Mouse (Mus musculus) forebrain, embryonic 11.5 days (tissue): ENCODE data around the gene Lyst. TPM values are rescaled to one million over a fixed set of nuclear protein-coding genes. Genes with fewer than 3 reads are reported as not detected.

ENCODE experiments used
- ATAC-seq: fragments of 200-750 bp; cut with Nextera tagmentation; replicated peaks from 2 replicates; pipeline ENCODE4 v1.8.0; 2017; ENCODE audit warnings: moderate TSS enrichment; ENCODE audit not compliant: low FRiP score
- DNase-seq: peaks from one replicate; pipeline ENCODE4 v3.0.0-alpha.2; 2017; ENCODE audit warnings: low spot score
- H3K27ac ChIP-seq: fragments of 300-500 bp; sonication (generic); 2 replicates; pipeline ENCODE4 v1.5.1; 2014; ENCODE audit warnings: low read depth, low read length
- H3K27me3 ChIP-seq: fragments of 300-500 bp; sonication (generic); 2 replicates; pipeline ENCODE4 v1.6.1; 2014; ENCODE audit warnings: mild to moderate bottlenecking, low read length, mixed read lengths; ENCODE audit not compliant: control insufficient read depth, insufficient read depth
- H3K36me3 ChIP-seq: fragments of 300-500 bp; sonication (generic); 2 replicates; pipeline ENCODE4 v1.6.1; 2014; ENCODE audit warnings: mild to moderate bottlenecking, low read length, moderate library complexity, mixed read lengths; ENCODE audit not compliant: control insufficient read depth, insufficient read depth
- H3K4me1 ChIP-seq: fragments of 300-500 bp; sonication (generic); replicated peaks from 2 replicates; pipeline ENCODE4 v1.6.1; 2014; ENCODE audit warnings: low read length, mixed read lengths; ENCODE audit not compliant: control insufficient read depth, insufficient read depth
- H3K4me2 ChIP-seq: fragments of 300-500 bp; sonication (generic); 2 replicates; pipeline ENCODE4 v1.6.1; 2014; ENCODE audit warnings: low read depth, mild to moderate bottlenecking, low read length, moderate library complexity, mixed read lengths; ENCODE audit not compliant: severe bottlenecking
- H3K4me3 ChIP-seq: fragments of 300-500 bp; sonication (generic); 2 replicates; pipeline ENCODE4 v1.5.1; 2014; ENCODE audit warnings: low read depth, low read length
- H3K9ac ChIP-seq: fragments of 300-500 bp; sonication (generic); 2 replicates; pipeline ENCODE4 v1.6.1; 2014; ENCODE audit warnings: low read length
- H3K9me3 ChIP-seq: fragments of 300-500 bp; sonication (generic); 2 replicates; pipeline ENCODE4 v1.6.1; 2016; ENCODE audit warnings: low read length, mixed read lengths; ENCODE audit not compliant: control insufficient read depth
- WGBS: fragments of 180-500 bp; shearing (Covaris S2); extraction: QIAGEN DNeasy Blood & Tissue Kit; methylation state at CpG from one replicate; pipeline ENCODE4 v1.1.7; 2014; 5-methylcytosine and 5-hydroxymethylcytosine counted together
- polyA plus RNA-seq: library from polyadenylated mRNA; unstranded; fragments of >200 nt; fragmentation: Nextera tagmentation; extraction: Ambion mirVana; gene quantifications from 2 replicates; pipeline ENCODE4 v1.2.1, GENCODE M21; 2014

The Lyst gene
- polyA plus RNA-seq, 1 experiment from 2014 or later, result 4.4 TPM

GRCm38 (mm10) chr13:13555196-13555595, 35.0 kb upstream of the Lyst start:
- Histone ChIP-seq H3K4me3 (no peak overlapping the region), H3K36me3 (no peaks in the 10 kb centered on the region), H3K4me2 (no peak overlapping the region), H3K9ac (no peak overlapping the region), H3K4me1 (no peaks in the 10 kb centered on the region), H3K27me3 (no peaks in the 10 kb centered on the region), H3K9me3 (no peaks in the 10 kb centered on the region), H3K27ac (no peak overlapping the region)
- 96% methylated on average over 3 of the region's 3 CpGs for WGBS
- ATAC-seq, result no peak
- DNase-seq, result no peak

DNA sequence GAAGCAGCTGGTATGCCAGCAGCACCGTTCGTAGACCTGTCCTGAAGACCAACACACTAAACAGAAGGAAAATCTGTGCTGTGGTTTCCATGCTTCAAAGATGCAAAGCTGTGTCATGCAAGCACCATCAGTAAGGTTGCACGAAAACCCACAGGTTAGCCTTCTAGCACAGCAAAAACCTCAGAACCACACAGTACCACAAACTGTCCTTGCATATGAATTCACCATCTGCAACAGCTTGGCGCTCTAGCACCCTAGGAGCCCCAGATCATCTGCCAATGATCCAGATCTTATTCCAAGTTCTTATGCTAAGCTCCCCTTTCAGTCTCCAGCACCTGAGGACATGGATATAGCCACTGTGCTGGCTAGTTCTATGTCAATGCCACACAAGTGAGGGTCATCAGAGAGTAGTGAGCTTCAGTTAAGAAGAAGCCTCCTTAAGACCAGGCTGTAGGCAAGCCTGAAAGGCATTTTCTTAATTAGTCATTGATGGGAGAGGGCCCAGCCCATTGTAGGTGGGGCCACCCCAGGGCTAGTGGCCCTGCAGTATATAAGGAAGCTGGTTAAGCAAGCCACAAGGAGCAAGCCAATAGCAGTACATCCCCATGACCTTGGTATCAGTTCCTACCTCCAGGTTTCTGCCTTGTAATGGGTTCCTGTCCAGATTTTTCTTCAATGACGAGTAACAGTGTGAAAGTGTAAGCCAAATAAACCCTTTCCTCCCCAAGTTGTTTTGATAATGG, 33.0 kb upstream of the Lyst start:
- Histone ChIP-seq H3K4me1 (no peaks in the 10 kb centered on the region), H3K36me3 (no peaks in the 10 kb centered on the region), H3K9me3 (no peaks in the 10 kb centered on the region), H3K27me3 (no peaks in the 10 kb centered on the region), H3K4me3 (no peak overlapping the region), H3K27ac (no peak overlapping the region), H3K4me2 (no peak overlapping the region), H3K9ac (no peak overlapping the region)
- no peak for ATAC-seq
- no peak for DNase-seq
- 87% methylated on average over 5 of the region's 5 CpGs for WGBS

DNA sequence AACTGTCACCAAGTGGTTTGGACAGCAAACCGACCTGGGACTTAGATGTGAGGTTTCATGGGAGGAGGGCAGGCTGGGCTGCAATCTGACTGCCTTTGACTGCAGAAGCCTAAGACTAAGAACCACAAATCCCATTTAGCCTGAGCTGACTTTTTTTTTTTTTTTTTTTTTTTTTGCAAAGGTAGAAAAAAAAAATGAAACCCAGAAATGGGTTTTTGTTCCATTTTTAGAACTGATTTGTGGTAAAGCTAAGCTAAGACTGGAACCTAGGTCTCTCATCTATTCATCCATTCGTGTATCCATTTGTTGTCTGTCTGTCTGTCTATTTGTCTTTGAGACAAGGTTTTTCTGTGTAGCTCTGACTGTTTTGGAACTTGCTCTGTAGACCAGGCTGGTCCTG, 31.9 kb upstream of the Lyst start:
- Histone ChIP-seq H3K4me2 (no peak overlapping the region), H3K4me1 (no peaks in the 10 kb centered on the region), H3K4me3 (no peak overlapping the region), H3K9me3 (no peaks in the 10 kb centered on the region), H3K27me3 (no peaks in the 10 kb centered on the region), H3K9ac (no peak overlapping the region), H3K27ac (no peak overlapping the region), H3K36me3 (no peaks in the 10 kb centered on the region)
- ATAC-seq (no peak), DNase-seq (no peak)
- 79% methylated on average over 2 of the region's 2 CpGs for WGBS

DNA sequence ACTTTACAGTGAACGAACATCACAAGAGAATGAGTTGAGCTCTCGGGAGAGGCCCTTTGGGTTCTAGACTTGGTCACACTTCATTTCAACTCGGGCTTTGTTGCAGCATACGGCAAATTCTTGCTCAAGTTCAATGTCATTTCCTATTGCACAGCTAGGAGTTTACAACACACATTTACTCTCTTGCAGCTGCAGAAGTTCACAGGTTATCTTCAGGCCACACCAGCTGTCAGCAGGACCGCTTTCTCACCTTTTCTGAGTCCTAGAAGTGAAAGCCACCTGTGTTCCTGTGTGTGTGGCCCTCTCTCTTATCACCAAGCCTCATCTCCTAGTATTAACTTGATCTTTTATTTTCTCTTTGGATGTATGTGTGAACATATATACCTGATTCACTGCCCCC, 31.3 kb upstream of the Lyst start:
- Histone ChIP-seq H3K4me3 (no peak overlapping the region), H3K9me3 (no peaks in the 10 kb centered on the region), H3K27me3 (no peaks in the 10 kb centered on the region), H3K4me2 (no peak overlapping the region), H3K36me3 (no peaks in the 10 kb centered on the region), H3K4me1 (no peaks in the 10 kb centered on the region), H3K27ac (no peak overlapping the region), H3K9ac (no peak overlapping the region)
- no peak for ATAC-seq
- WGBS, result 89% methylated on average over 5 of the region's 5 CpGs
- no peak for DNase-seq

- H3K27me3 ChIP-seq, result no peaks in the 10 kb centered on the region
- no peaks in the 10 kb centered on the region for H3K4me1 ChIP-seq
- H3K4me2 ChIP-seq, result no peak overlapping the region
- H3K36me3 ChIP-seq, result no peaks in the 10 kb centered on the region
- WGBS, result 90% methylated on average over 6 of the region's 6 CpGs
- H3K9ac ChIP-seq, result no peak overlapping the region
- H3K9me3 ChIP-seq, result no peaks in the 10 kb centered on the region
- DNase-seq (no peak), ATAC-seq (no peak)
- no peak overlapping the region for H3K4me3 ChIP-seq
- H3K27ac ChIP-seq, result no peak overlapping the region
Measured at GRCm38 (mm10) chr13:13562571-13562970, 27.6 kb upstream of the Lyst start.

DNA sequence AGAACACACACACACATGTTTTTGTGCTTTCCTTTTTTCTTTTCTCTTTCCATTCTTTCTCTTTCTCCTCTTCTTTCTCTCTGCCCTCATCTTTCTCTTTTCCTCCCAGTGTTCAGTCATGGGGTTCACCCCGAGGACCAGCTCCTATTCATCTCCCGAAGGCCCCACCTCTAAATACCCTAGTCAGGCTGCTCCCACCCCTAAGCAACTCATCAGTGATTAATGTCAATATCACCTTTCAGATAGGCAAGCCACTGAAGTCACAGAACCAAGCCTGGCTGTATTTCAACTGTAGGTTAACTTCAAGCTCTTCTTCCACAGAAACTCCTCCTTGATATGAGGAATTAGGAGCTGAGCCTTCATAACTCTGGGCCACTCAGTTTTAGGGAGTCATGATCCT, 26.1 kb upstream of the Lyst start:
- WGBS, result 72% methylated on average over 2 of the region's 2 CpGs

GRCm38 (mm10) chr13:13564541-13564940, 25.7 kb upstream of the Lyst start:
- no peak for DNase-seq
- Histone ChIP-seq H3K27me3 (no peaks in the 10 kb centered on the region), H3K4me2 (no peak overlapping the region), H3K4me3 (no peak overlapping the region), H3K9me3 (no peaks in the 10 kb centered on the region), H3K27ac (no peak overlapping the region), H3K4me1 (no peaks in the 10 kb centered on the region), H3K36me3 (no peaks in the 10 kb centered on the region), H3K9ac (no peak overlapping the region)
- no peak for ATAC-seq
- 71% methylated on average over 4 of the region's 4 CpGs for WGBS

More for the DNA sequence above, 26.1 kb upstream of the Lyst start:
- H3K4me3 ChIP-seq, result no peak overlapping the region
- no peak overlapping the region for H3K27ac ChIP-seq
- DNase-seq (no peak), ATAC-seq (no peak)
- no peaks in the 10 kb centered on the region for H3K9me3 ChIP-seq
- no peaks in the 10 kb centered on the region for H3K36me3 ChIP-seq
- H3K4me2 ChIP-seq, result no peak overlapping the region
- H3K4me1 ChIP-seq, result no peaks in the 10 kb centered on the region
- H3K27me3 ChIP-seq, result no peaks in the 10 kb centered on the region
- no peak overlapping the region for H3K9ac ChIP-seq

DNA sequence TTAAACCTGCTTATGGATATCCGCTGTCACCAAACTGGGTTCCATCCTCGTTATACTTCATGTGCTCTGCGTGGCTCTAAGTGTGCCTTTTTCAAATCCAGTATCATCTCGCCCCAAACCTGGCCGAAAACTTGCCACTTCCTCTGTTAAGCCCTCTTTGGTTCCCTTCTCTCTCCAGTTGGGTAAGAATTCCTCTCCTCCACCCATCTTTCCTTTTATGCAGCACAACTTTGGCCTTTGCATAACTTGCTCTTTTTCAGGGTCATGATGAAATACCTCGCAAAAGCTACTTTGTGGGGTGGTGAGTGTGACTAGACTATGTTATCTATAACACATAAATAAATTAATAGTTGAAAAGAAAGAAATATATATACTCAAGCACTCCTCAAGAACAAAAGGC, 22.6 kb upstream of the Lyst start:
- no peak for DNase-seq
- 94% methylated on average over 6 of the region's 6 CpGs for WGBS
- Histone ChIP-seq H3K9ac (no peak overlapping the region), H3K27me3 (no peaks in the 10 kb centered on the region), H3K36me3 (no peaks in the 10 kb centered on the region), H3K27ac (no peak overlapping the region), H3K4me3 (no peak overlapping the region), H3K9me3 (no peaks in the 10 kb centered on the region), H3K4me1 (no peaks in the 10 kb centered on the region), H3K4me2 (no peak overlapping the region)
- ATAC-seq, result no peak

GRCm38 (mm10) chr13:13568824-13569223, 21.4 kb upstream of the Lyst start:
- Histone ChIP-seq H3K27me3 (no peaks in the 10 kb centered on the region), H3K4me2 (no peak overlapping the region), H3K9me3 (no peaks in the 10 kb centered on the region), H3K4me3 (no peak overlapping the region), H3K4me1 (no peaks in the 10 kb centered on the region), H3K36me3 (no peaks in the 10 kb centered on the region), H3K9ac (no peak overlapping the region), H3K27ac (no peak overlapping the region)
- ATAC-seq (no peak), DNase-seq (no peak)
- WGBS, result 80% methylated on average over 1 of the region's 1 CpGs
